Mouse (Mus musculus): ENCODE results near the gene Nwd2.

DNA sequence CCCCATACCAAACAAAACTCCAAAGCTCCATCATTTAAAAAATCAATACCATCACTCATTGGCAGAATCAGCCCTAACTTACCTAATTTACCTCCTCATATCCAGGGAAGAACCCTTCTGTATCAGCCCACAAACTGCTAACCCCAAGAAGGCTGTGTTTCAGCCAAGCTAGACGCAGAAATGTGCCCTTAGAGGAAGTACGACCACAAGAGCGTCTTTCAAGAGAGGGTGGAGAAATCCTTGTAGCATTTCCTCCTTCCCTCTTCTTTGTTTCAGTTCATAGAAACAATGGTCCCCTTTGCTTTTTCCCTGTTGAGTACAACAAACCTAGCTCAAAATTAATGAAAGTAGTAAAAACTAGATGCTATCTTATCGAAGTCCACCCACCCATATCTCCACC, 182.2 kb downstream of the Nwd2 start:
- TF ChIP-seq CTCF (IDR thresholded peaks at IDR 0.05; ENCODE audit: insufficient read depth, low read length), result no peak
- TF ChIP-seq POLR2A (IDR thresholded peaks at IDR 0.05; ENCODE audit: borderline replicate concordance, extremely low read depth, low read depth, low read length), result no peak

All from lung, adult 2 months (tissue).